Mouse (Mus musculus) erythroblast, embryonic 14.5 days (primary cell): ENCODE measurements around the gene Mapk14.

Experiments
- GATA1 ChIP-seq: IDR thresholded peaks from 2 replicates; pipeline ENCODE4 v1.6.1; 2012; ENCODE audit warnings: low read length, inconsistent platforms, mixed read lengths
- TAL1 ChIP-seq: IDR thresholded peaks from 3 replicates; pipeline ENCODE4 v1.6.1; 2012; ENCODE audit warnings: low read length, inconsistent platforms, mixed read lengths

DNA sequence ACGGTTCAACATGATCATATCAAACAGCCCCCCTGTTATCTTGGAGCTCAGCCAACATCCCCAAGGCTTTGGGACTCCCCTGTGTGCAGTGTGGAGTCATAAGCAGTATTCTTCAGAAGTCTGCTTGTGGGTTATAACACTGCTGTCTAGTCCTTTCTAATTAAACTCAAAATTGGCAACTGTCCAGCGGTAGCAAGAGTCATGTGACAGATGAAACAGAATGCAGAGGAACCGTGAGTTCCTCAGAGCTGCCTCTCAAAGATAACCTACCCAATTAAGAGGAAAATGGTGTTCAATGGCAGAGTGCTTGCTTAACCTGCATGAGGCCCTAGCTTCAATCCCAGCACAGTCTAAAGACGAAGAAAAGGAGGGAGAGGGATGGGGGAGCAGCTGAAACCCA is 33.2 kb upstream of the Mapk14 start:
- TF ChIP-seq GATA1: no peak
- TF ChIP-seq TAL1: no peak
